Mouse (Mus musculus): ENCODE data around the gene Rab3il1. TPM values are rescaled to one million over a fixed set of nuclear protein-coding genes. Genes with fewer than 3 reads are reported as not detected.

The Rab3il1 gene
- polyA plus RNA-seq, 1 experiment from 2014 or later = 30.6 TPM

GRCm38 (mm10) chr19:10062862-10063261, 61.4 kb downstream of the Rab3il1 start:
- Histone ChIP-seq H3K9ac (ENCODE audit: low read depth, low read length) (no peak overlapping the region), H3K27me3 (ENCODE audit: insufficient read depth, low read length) (no peaks in the 10 kb centered on the region), H3K9me3 (replicated peaks; ENCODE audit: low read length) (no peaks in the 10 kb centered on the region), H3K27ac (no peak overlapping the region), H3K4me2 (ENCODE audit: low read length) (no peak overlapping the region), H3K36me3 (ENCODE audit: insufficient read depth, low read length) (peaks cover 18% of the 10 kb centered on the region; the same call in 1 of the 2 replicates), H3K4me1 (replicated peaks; ENCODE audit: insufficient read depth, low read length) (no peaks in the 10 kb centered on the region; the same call in 1 of the 2 replicates), H3K4me3 (replicated peaks; ENCODE audit: low read depth, low read length) (no peak overlapping the region)
- no peak for TF ChIP-seq CTCF (IDR thresholded peaks at IDR 0.05; ENCODE audit: low read depth)
- DNase-seq (ENCODE audit: low spot score) (no peak), ATAC-seq (replicated peaks; ENCODE audit: low FRiP score, low read depth) (no peak)
- 84% methylated on average over 5 of the region's 5 CpGs for WGBS

DNA sequence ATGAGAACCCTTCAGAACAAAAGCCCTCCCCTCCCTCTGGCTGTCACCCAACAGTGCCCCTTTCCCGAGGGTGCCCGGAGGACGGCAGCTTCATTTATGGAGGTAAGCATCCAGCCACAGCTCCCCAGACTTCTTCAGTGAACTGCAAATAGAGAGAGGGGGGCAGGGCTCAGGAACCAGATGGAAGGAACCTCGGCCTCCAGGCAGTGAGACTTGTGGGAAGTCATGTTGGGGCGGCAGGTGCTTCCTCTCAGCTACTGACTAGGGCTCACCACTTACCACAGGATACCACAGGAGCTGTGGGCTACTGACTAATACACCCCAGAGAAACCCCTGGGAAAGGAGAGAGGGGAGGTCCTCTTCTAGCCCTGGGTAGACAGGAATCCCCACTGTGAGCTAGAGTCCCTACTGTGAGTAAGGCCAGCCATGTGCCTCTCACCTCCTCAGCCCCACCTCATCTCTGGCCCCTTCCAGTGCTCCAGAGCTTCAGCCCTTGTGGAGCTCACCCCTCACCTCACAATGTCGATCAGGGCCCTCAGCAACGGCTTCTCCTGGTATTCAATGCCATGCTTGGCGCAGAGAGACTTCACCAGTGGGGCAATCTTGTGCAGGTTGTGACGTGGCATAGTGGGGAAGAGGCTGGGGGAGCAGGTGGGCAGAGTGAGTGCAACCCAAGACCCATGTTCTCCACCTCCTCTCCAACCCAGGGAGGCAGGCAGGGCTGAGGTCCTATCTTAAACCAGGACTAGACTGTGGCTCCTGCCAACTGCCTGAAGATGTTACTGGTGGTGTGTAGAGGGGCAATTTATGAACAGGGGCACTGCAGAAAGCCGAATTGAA, 62.9 kb downstream of the Rab3il1 start:
- ATAC-seq (replicated peaks; ENCODE audit: low FRiP score, low read depth) (no peak), DNase-seq (ENCODE audit: low spot score) (no peak)
- whole genome bisulfite sequencing = 80% methylated on average over 10 of the region's 10 CpGs

GRCm38 (mm10) chr19:10065465-10066188, 64.2 kb downstream of the Rab3il1 start:
- Histone ChIP-seq H3K27ac (no peak overlapping the region), H3K4me2 (ENCODE audit: low read length) (no peak overlapping the region), H3K27me3 (ENCODE audit: insufficient read depth, low read length) (no peaks in the 10 kb centered on the region), H3K36me3 (ENCODE audit: insufficient read depth, low read length) (peaks cover 31% of the 10 kb centered on the region), H3K4me3 (replicated peaks; ENCODE audit: low read depth, low read length) (no peak overlapping the region), H3K4me1 (replicated peaks; ENCODE audit: insufficient read depth, low read length) (no peaks in the 10 kb centered on the region), H3K9ac (ENCODE audit: low read depth, low read length) (no peak overlapping the region), H3K9me3 (replicated peaks; ENCODE audit: low read length) (no peaks in the 10 kb centered on the region)
- no peak for TF ChIP-seq CTCF (IDR thresholded peaks at IDR 0.05; ENCODE audit: low read depth)
- no peak for DNase-seq (ENCODE audit: low spot score)
- no peak for ATAC-seq (replicated peaks; ENCODE audit: low FRiP score, low read depth)
- 90% methylated on average over 5 of the region's 5 CpGs for WGBS

More for the DNA sequence above, 62.9 kb downstream of the Rab3il1 start:
- Histone ChIP-seq H3K27me3 (ENCODE audit: insufficient read depth, low read length) (no peaks in the 10 kb centered on the region), H3K9me3 (replicated peaks; ENCODE audit: low read length) (no peaks in the 10 kb centered on the region), H3K4me3 (replicated peaks; ENCODE audit: low read depth, low read length) (no peak overlapping the region), H3K27ac (no peak overlapping the region), H3K4me2 (ENCODE audit: low read length) (no peak overlapping the region), H3K36me3 (ENCODE audit: insufficient read depth, low read length) (peaks cover 21% of the 10 kb centered on the region; the same call in 1 of the 2 replicates), H3K9ac (ENCODE audit: low read depth, low read length) (no peak overlapping the region), H3K4me1 (replicated peaks; ENCODE audit: insufficient read depth, low read length) (no peaks in the 10 kb centered on the region; the same call in 1 of the 2 replicates)
- TF ChIP-seq CTCF (IDR thresholded peaks at IDR 0.05; ENCODE audit: low read depth) = no peak

DNA sequence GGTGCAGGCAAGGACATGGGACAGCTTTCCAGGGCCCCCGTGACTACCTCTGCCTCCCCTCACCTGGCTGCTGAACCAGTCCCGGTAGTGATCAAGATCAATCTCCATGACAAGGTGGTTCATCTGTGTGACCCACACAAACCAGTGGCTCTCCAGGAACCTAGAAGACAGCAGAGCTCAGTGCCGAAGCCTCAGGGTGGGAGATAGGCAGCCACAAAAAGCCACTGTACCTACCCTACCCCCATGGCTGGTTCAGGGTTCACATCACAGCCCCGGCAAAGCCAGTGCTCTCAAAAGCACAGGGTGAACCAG, 64.7 kb downstream of the Rab3il1 start:
- H3K9me3 ChIP-seq (replicated peaks; ENCODE audit: low read length) = no peaks in the 10 kb centered on the region
- TF ChIP-seq CTCF (IDR thresholded peaks at IDR 0.05; ENCODE audit: low read depth) = no peak
- H3K4me1 ChIP-seq (replicated peaks; ENCODE audit: insufficient read depth, low read length) = no peaks in the 10 kb centered on the region
- DNase-seq (ENCODE audit: low spot score) (no peak), ATAC-seq (replicated peaks; ENCODE audit: low FRiP score, low read depth) (no peak)
- no peak overlapping the region for H3K4me2 ChIP-seq (ENCODE audit: low read length)
- no peaks in the 10 kb centered on the region for H3K27me3 ChIP-seq (ENCODE audit: insufficient read depth, low read length)
- H3K27ac ChIP-seq = no peak overlapping the region
- no peak overlapping the region for H3K9ac ChIP-seq (ENCODE audit: low read depth, low read length)
- no peak overlapping the region for H3K4me3 ChIP-seq (replicated peaks; ENCODE audit: low read depth, low read length)
- peaks cover 31% of the 10 kb centered on the region for H3K36me3 ChIP-seq (ENCODE audit: insufficient read depth, low read length)
- 87% methylated on average over 4 of the region's 4 CpGs for WGBS

DNA sequence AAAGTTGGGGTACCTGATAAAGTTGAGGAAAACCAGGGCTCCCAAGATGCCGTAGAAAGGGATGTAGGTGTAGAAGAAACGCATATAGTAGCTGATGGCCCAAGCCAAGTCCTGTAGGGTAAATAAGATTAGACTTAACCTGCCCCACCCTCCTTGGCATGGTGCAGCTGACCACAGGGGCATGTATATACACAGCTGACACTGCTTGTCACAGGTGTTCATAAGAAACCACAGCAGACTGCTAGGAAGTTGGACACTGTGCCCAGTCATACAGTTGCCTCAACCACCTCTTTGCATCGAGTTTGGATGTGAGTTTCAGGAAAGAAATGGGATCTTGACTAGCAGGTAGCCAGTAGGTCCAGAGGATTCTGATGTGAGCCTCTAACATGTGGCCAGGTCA, 65.0 kb downstream of the Rab3il1 start:
- WGBS = 94% methylated on average over 3 of the region's 3 CpGs
- Histone ChIP-seq H3K27me3 (ENCODE audit: insufficient read depth, low read length) (no peaks in the 10 kb centered on the region), H3K27ac (no peak overlapping the region), H3K4me3 (replicated peaks; ENCODE audit: low read depth, low read length) (no peak overlapping the region), H3K36me3 (ENCODE audit: insufficient read depth, low read length) (peaks cover 31% of the 10 kb centered on the region), H3K4me2 (ENCODE audit: low read length) (no peak overlapping the region), H3K9ac (ENCODE audit: low read depth, low read length) (no peak overlapping the region), H3K4me1 (replicated peaks; ENCODE audit: insufficient read depth, low read length) (no peaks in the 10 kb centered on the region), H3K9me3 (replicated peaks; ENCODE audit: low read length) (no peaks in the 10 kb centered on the region)
- DNase-seq (ENCODE audit: low spot score) (no peak), ATAC-seq (replicated peaks; ENCODE audit: low FRiP score, low read depth) (no peak)
- TF ChIP-seq CTCF (IDR thresholded peaks at IDR 0.05; ENCODE audit: low read depth) = no peak

- Histone ChIP-seq H3K4me1 (replicated peaks; ENCODE audit: insufficient read depth, low read length) (no peaks in the 10 kb centered on the region), H3K27me3 (ENCODE audit: insufficient read depth, low read length) (no peaks in the 10 kb centered on the region), H3K36me3 (ENCODE audit: insufficient read depth, low read length) (peaks cover 28% of the 10 kb centered on the region), H3K4me3 (replicated peaks; ENCODE audit: low read depth, low read length) (no peak overlapping the region), H3K9me3 (replicated peaks; ENCODE audit: low read length) (no peaks in the 10 kb centered on the region), H3K9ac (ENCODE audit: low read depth, low read length) (no peak overlapping the region), H3K27ac (no peak overlapping the region), H3K4me2 (ENCODE audit: low read length) (no peak overlapping the region)
- ATAC-seq (replicated peaks; ENCODE audit: low FRiP score, low read depth) (no peak), DNase-seq (ENCODE audit: low spot score) (no peak)
- WGBS = 87% methylated on average over 7 of the region's 7 CpGs
- no peak for TF ChIP-seq CTCF (IDR thresholded peaks at IDR 0.05; ENCODE audit: low read depth)
Observed at GRCm38 (mm10) chr19:10067701-10068100, 66.2 kb downstream of the Rab3il1 start.

All from kidney, postnatal 0 days (tissue).